Mouse (Mus musculus) CH12.LX (cell line): ENCODE results near the gene Mettl24. TPM values are rescaled to one million over a fixed set of nuclear protein-coding genes. Genes with fewer than 3 reads are reported as not detected.

Experiments
- DNase-seq: peaks from one replicate; pipeline ENCODE4 v3.0.0-alpha.2; 2013; ENCODE audit errors: extremely low read depth
- H3K27ac ChIP-seq: 2 replicates; pipeline ENCODE4 v1.5.1; 2012; ENCODE audit warnings: low read depth, mild to moderate bottlenecking, control low read depth, moderate library complexity; ENCODE audit not compliant: insufficient read depth
- H3K27me3 ChIP-seq: replicated peaks from 2 replicates; pipeline ENCODE3; 2012; ENCODE audit warnings: inconsistent platforms
- H3K36me3 ChIP-seq, 2 experiments: replicated peaks in 1 of 2; 2 replicates each; pipeline versions ENCODE3 to v1.6.1; 2012; ENCODE audit warnings: inconsistent platforms in 1 of 2, low read length in 1 of 2, mild to moderate bottlenecking in 1 of 2, mixed read lengths in 1 of 2, moderate library complexity in 1 of 2; ENCODE audit not compliant: control insufficient read depth in 1 of 2, insufficient read depth in 1 of 2
- H3K4me1 ChIP-seq, 2 experiments: 2 replicates each; pipeline ENCODE4 v1.6.1; 2012; ENCODE audit warnings: inconsistent platforms in 1 of 2, moderate library complexity in 1 of 2; ENCODE audit not compliant: insufficient read depth in 2 of 2, control insufficient read depth in 1 of 2
- H3K4me2 ChIP-seq: 2 replicates; pipeline ENCODE4 v1.6.1; 2012; ENCODE audit warnings: low read depth, mild to moderate bottlenecking, control low read depth; ENCODE audit not compliant: poor library complexity, insufficient read depth, severe bottlenecking
- H3K4me3 ChIP-seq, 3 experiments: fragments of 150-350 bp in 1 of 3; sonication (generic) in 1 of 3; replicated peaks in 1 of 3; 2 replicates each; pipeline versions ENCODE3 to v1.5.1; 2011 to 2012; ENCODE audit warnings: low read depth in 2 of 3, low read length in 2 of 3, mild to moderate bottlenecking in 2 of 3, moderate library complexity in 2 of 3, control low read depth in 1 of 3, improper control_type of control experiment in 1 of 3, inconsistent platforms in 1 of 3, mixed read lengths in 1 of 3; ENCODE audit not compliant: poor library complexity in 1 of 3
- H3K79me2 ChIP-seq: replicated peaks from 2 replicates; pipeline ENCODE4 v1.6.1; 2012; ENCODE audit warnings: mild to moderate bottlenecking, moderate library complexity; ENCODE audit not compliant: control insufficient read depth, poor library complexity, insufficient read depth, severe bottlenecking; ENCODE audit errors: extremely low read depth
- H3K9ac ChIP-seq: 2 replicates; pipeline ENCODE4 v1.6.1; 2012; ENCODE audit warnings: low read depth, mild to moderate bottlenecking, control low read depth, moderate library complexity; ENCODE audit not compliant: insufficient read depth
- H3K9me3 ChIP-seq: replicated peaks from 2 replicates; pipeline ENCODE3; 2012; ENCODE audit warnings: low read length, inconsistent platforms, mixed read lengths
- CHD1 ChIP-seq: IDR thresholded peaks from 2 replicates; pipeline ENCODE4 v1.6.1; 2012; ENCODE audit warnings: low read depth, low read length, improper control_type of control experiment, inconsistent platforms
- CHD2 ChIP-seq: IDR thresholded peaks from 2 replicates; pipeline ENCODE4 v1.6.1; 2011; ENCODE audit warnings: low read length, improper control_type of control experiment
- CTCF ChIP-seq, 2 experiments: IDR thresholded peaks in 1 of 2; conservative IDR thresholded peaks in 1 of 2; 2 replicates each; pipeline ENCODE4 v1.5.1; 2011 to 2012; ENCODE audit warnings: low read depth in 2 of 2, low read length in 2 of 2, improper control_type of control experiment in 1 of 2, inconsistent platforms in 1 of 2, mild to moderate bottlenecking in 1 of 2, moderate library complexity in 1 of 2
- E2F4 ChIP-seq: IDR thresholded peaks from 2 replicates; pipeline ENCODE4 v1.6.1; 2011; ENCODE audit warnings: low read depth, low read length, improper control_type of control experiment; ENCODE audit not compliant: insufficient replicate concordance
- ELF1 ChIP-seq: IDR thresholded peaks from 2 replicates; pipeline ENCODE4 v1.6.1; 2014; ENCODE audit warnings: low read depth, mild to moderate bottlenecking, inconsistent platforms, low read length, improper control_type of control experiment
- EP300 ChIP-seq: IDR thresholded peaks from 2 replicates; pipeline ENCODE4 v1.6.1; 2011; ENCODE audit warnings: low read length, improper control_type of control experiment
- GABPA ChIP-seq: IDR thresholded peaks from 2 replicates; pipeline ENCODE4 v1.6.1; 2012; ENCODE audit warnings: low read depth, low read length, improper control_type of control experiment, inconsistent platforms; ENCODE audit not compliant: insufficient replicate concordance
- IRF4 ChIP-seq: IDR thresholded peaks from 2 replicates; pipeline ENCODE4 v1.6.1; 2014; ENCODE audit warnings: low read depth, mild to moderate bottlenecking, inconsistent platforms, low read length, improper control_type of control experiment
- JUND ChIP-seq: conservative IDR thresholded peaks from 2 replicates; pipeline ENCODE4 v1.6.1; 2011; ENCODE audit warnings: low read depth, low read length, improper control_type of control experiment
- MAFK ChIP-seq: IDR thresholded peaks from 2 replicates; pipeline ENCODE4 v1.6.1; 2011; ENCODE audit warnings: low read length, improper control_type of control experiment; ENCODE audit not compliant: insufficient replicate concordance
- MAX ChIP-seq: IDR thresholded peaks from 2 replicates; pipeline ENCODE4 v1.6.1; 2011; ENCODE audit warnings: low read length, improper control_type of control experiment
- MAZ ChIP-seq: IDR thresholded peaks from 2 replicates; pipeline ENCODE4 v1.6.1; 2012; ENCODE audit warnings: low read depth, mild to moderate bottlenecking, inconsistent platforms, low read length, improper control_type of control experiment, moderate library complexity
- MEF2A ChIP-seq: IDR thresholded peaks from 2 replicates; pipeline ENCODE4 v1.6.1; 2014; ENCODE audit warnings: low read depth, mild to moderate bottlenecking, inconsistent platforms, low read length, improper control_type of control experiment, borderline replicate concordance
- MYC ChIP-seq: IDR thresholded peaks from 2 replicates; pipeline ENCODE4 v1.6.1; 2011; ENCODE audit warnings: low read depth, mild to moderate bottlenecking, improper control_type of control experiment, low read length
- NELFE ChIP-seq: IDR thresholded peaks from 2 replicates; pipeline ENCODE4 v1.6.1; 2011; ENCODE audit warnings: low read depth, low read length, improper control_type of control experiment
- PAX5 ChIP-seq: IDR thresholded peaks from 2 replicates; pipeline ENCODE4 v1.6.1; 2012; ENCODE audit warnings: low read length, inconsistent platforms, mixed read lengths
- POLR2A ChIP-seq: IDR thresholded peaks from 2 replicates; pipeline ENCODE4 v1.6.1; 2011; ENCODE audit warnings: low read depth, mild to moderate bottlenecking, improper control_type of control experiment, low read length
- POLR2AphosphoS2 ChIP-seq: IDR thresholded peaks from 2 replicates; pipeline ENCODE4 v1.6.1; 2011; ENCODE audit warnings: low read depth, low read length, improper control_type of control experiment
- RAD21 ChIP-seq: IDR thresholded peaks from 2 replicates; pipeline ENCODE4 v1.6.1; 2011; ENCODE audit warnings: low read depth, mild to moderate bottlenecking, low read length, improper control_type of control experiment, moderate library complexity
- USF1 ChIP-seq: IDR thresholded peaks from 2 replicates; pipeline ENCODE4 v1.6.1; 2014; ENCODE audit warnings: low read depth, mild to moderate bottlenecking, inconsistent platforms, low read length, improper control_type of control experiment
- USF2 ChIP-seq: conservative IDR thresholded peaks from 2 replicates; pipeline ENCODE4 v1.6.1; 2011; ENCODE audit warnings: low read depth, low read length, improper control_type of control experiment
- ZKSCAN1 ChIP-seq: IDR thresholded peaks from 2 replicates; pipeline ENCODE4 v1.6.1; 2012; ENCODE audit warnings: low read depth, inconsistent platforms, low read length, improper control_type of control experiment, borderline replicate concordance
- ZMIZ1 ChIP-seq: IDR thresholded peaks from 2 replicates; pipeline ENCODE4 v1.6.1; 2012; ENCODE audit warnings: low read depth, mild to moderate bottlenecking, inconsistent platforms, low read length, improper control_type of control experiment
- dilution Hi-C: fragments of 300-500 bp; cut with MboI; formaldehyde crosslinking; loops from 2 replicates; pipeline ENCODE4 v1.14.3; 2020; ENCODE audit warnings: low sequenced_read_pairs; ENCODE audit not compliant: extremely low pct_unique_long_range_greater_than_20kb, extremely low pct_ligation_motif_present
- in situ Hi-C: fragments of 300-500 bp; cut with MboI; formaldehyde crosslinking; loops from 3 replicates; pipeline ENCODE4 v1.14.3; 2019; ENCODE audit warnings: low sequenced_read_pairs, low pct_ligation_motif_present, low pct_unique_long_range_greater_than_20kb, mixed read lengths
- polyA plus RNA-seq: library from polyadenylated mRNA; unstranded; fragments of >175 nt; gene quantifications from 2 replicates; pipeline ENCODE4 v1.2.1, GENCODE M21; 2012; ENCODE audit warnings: low read depth; ENCODE audit not compliant: insufficient read length
- total RNA-seq, 2 experiments: library from RNA; depleted of rRNA; stranded (reverse); fragments of 300-350 nt in 1 of 2; fragments of >200 nt in 1 of 2; gene quantifications; 2 replicates each; pipeline ENCODE4 v1.2.3; 2012 to 2014

Gene Mettl24
- total and polyA plus RNA-seq, 3 experiments, result not detected

- Histone ChIP-seq H3K9ac (no peak overlapping the region), H3K79me2 (no peaks in the 10 kb centered on the region), H3K4me3 (no peak overlapping the region), H3K27me3 (no peaks in the 10 kb centered on the region), H3K9me3 (no peaks in the 10 kb centered on the region), H3K4me2 (no peak overlapping the region), H3K4me1 (peaks cover 0 to 9% of the 10 kb centered on the region in 2 experiments; a peak in 2 of 4 replicates), H3K36me3 (no peaks in the 10 kb centered on the region), H3K27ac (no peak overlapping the region)
- TF ChIP-seq MYC (no peak), PAX5 (no peak)
- DNase-seq, result no peak
- dilution Hi-C loops, result no loop called here
- in situ Hi-C loops, result no loop called here
Observed at GRCm38 (mm10) chr10:40726989-40727388, 43.9 kb downstream of the Mettl24 start.

- H3K4me3 ChIP-seq, result no peak overlapping the region
Observed at GRCm38 (mm10) chr10:40730200-40730599, 47.1 kb downstream of the Mettl24 start.

GRCm38 (mm10) chr10:40733291-40733690, 50.2 kb downstream of the Mettl24 start:
- no peaks in the 10 kb centered on the region for H3K36me3 ChIP-seq
- H3K4me2 ChIP-seq, result no peak overlapping the region
- H3K4me1 ChIP-seq, result no peaks in the 10 kb centered on the region
- dilution Hi-C loops (no loop called here), in situ Hi-C loops (no loop called here)
- no peaks in the 10 kb centered on the region for H3K9me3 ChIP-seq
- no peaks in the 10 kb centered on the region for H3K27me3 ChIP-seq
- H3K9ac ChIP-seq, result no peak overlapping the region
- no peak overlapping the region for H3K27ac ChIP-seq
- H3K4me3 ChIP-seq, result no peak overlapping the region
- no peaks in the 10 kb centered on the region for H3K79me2 ChIP-seq
- no peak for DNase-seq
- no peak for TF ChIP-seq CHD2
- no peak for TF ChIP-seq RAD21
- no peak for TF ChIP-seq ZMIZ1
- no peak for TF ChIP-seq POLR2AphosphoS2
- TF ChIP-seq E2F4, result no peak
- no peak for TF ChIP-seq NELFE
- TF ChIP-seq PAX5, result no peak
- no peak for TF ChIP-seq POLR2A
- no peak for TF ChIP-seq JUND
- no peak for TF ChIP-seq USF1
- no peak for TF ChIP-seq GABPA
- TF ChIP-seq MEF2A, result no peak
- no peak for TF ChIP-seq EP300
- TF ChIP-seq CTCF (conservative IDR thresholded peaks at IDR 0.05 in 1 of 2, IDR thresholded peaks at IDR 0.05 in 1 of 2; ENCODE audit: low read depth in 2 of 2, low read length in 2 of 2), result no peak
- no peak for TF ChIP-seq MAZ
- TF ChIP-seq CHD1, result no peak
- no peak for TF ChIP-seq IRF4

More at GRCm38 (mm10) chr10:40730200-40730599, 47.1 kb downstream of the Mettl24 start:
- H3K9me3 ChIP-seq, result no peaks in the 10 kb centered on the region
- no peak for DNase-seq
- no peak overlapping the region for H3K27ac ChIP-seq
- TF ChIP-seq CHD1 (no peak), JUND (no peak), IRF4 (no peak), MAFK (no peak), USF2 (no peak), POLR2AphosphoS2 (no peak), ZKSCAN1 (no peak), RAD21 (no peak), ELF1 (no peak), MAX (no peak)
- H3K79me2 ChIP-seq, result no peaks in the 10 kb centered on the region
- H3K36me3 ChIP-seq, result no peaks in the 10 kb centered on the region
- H3K27me3 ChIP-seq, result no peaks in the 10 kb centered on the region
- H3K9ac ChIP-seq, result no peak overlapping the region
- no peak overlapping the region for H3K4me2 ChIP-seq
- in situ Hi-C loops, result no loop called here
- dilution Hi-C loops, result no loop called here
- peaks cover 0 to 9% of the 10 kb centered on the region in 2 experiments; a peak in 2 of 4 replicates for H3K4me1 ChIP-seq
